Mouse (Mus musculus): Measurements from ENCODE around the gene Satb1. TPM values are rescaled to one million over a fixed set of nuclear protein-coding genes. Genes with fewer than 3 reads are reported as not detected.
A peak's percentile ranks its signal among the peaks of the same experiment; 100 is the strongest.

Satb1 gene
- total RNA-seq (2021) = 10 to 100 TPM; 16.1 to 21.4 TPM
- long read RNA-seq, experiment 1, full-length matches to known transcripts = 1 of 8 reads
- long read RNA-seq, experiment 1, partial matches to known transcripts = 3 of 8 reads
- long read RNA-seq, experiment 1, other reads (novel, unspliced or antisense) = 4 of 8 reads
- long read RNA-seq, experiment 2, full-length matches to known transcripts = 1 of 1 reads
- long read RNA-seq, experiment 2, partial matches to known transcripts = 0 of 1 reads
- long read RNA-seq, experiment 2, other reads (novel, unspliced or antisense) = 0 of 1 reads

DNA sequence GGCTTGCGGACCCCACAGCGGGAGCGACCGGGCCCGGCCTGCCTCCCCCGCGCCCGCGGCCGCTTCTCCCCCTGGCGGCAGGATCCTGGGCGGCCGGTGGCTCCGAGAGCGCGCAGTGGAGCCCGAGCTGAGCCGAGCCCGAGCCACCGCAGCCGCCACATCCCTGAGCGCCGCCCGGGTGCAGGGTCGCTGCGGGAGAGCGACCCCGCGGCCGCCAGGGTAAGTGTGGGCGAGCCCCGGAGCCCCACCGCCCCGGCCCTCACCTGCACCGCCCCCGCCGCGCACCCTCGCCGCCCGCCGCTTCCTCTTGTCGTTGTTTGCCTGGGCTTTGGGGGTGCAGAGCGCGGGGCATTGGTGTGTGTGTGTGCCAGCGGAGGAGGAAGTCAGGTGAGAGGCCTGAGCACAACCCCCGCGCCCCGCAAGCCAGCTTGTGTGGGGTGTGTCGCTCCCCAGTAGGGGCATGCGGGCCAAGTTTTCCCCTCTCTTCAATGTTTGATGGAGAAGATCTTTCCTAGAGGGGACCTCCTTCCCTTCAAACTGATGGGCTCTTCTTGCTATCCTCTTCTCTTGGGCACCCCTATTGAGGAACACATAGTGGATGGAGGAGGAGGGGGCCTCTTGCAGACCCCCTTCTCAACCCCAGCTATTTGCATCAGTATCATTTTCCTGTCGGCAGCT is at the start of gene Satb1:
Satb1 (minus strand) TSS at position 391 of the 678 bp plus-strand sequence.
- DNase-seq = peak; percentile 73 to 81

DNA sequence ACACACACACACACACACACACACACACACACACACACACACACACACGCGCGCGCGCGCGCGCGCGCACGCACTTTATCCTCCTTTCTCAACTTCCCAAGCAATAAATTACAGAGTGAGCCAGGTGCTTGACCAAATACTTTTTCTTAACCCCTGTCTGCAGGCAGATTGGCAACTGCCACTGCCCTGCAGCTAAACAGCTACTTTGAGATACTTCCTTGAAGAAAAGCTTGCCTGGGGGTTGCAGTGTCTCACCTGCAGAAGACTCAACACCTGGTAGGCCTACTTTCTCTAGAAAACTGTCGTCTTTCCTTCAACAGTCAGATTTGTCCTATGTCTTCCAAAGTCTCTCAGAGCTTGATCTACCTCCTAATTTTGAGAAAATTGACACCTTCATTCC is 49.5 kb upstream of the Satb1 start:
- no peak for DNase-seq

GRCm38 (mm10) chr17:51880895-51881622 is 48.0 kb upstream of the Satb1 start:
- DNase-seq = no peak

DNA sequence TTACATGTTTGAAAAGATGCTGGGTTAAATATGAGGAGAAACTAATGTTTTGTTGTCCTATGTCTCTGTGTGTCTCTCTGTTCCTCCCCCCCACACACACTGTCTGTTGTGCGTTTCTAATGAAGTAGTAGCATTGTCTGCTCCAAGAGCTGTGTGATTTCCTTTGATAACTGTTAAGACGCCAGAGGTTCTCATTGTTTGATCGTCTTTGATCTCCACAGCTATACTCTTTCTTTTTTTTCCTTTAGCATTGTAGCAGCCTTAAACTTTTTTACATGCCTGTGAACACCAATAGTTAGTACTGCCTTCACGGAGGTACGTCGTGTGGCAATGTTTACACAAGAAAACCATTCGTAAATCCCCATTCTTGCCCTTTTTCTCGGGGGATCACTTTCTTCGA is 47.1 kb upstream of the Satb1 start:
- DNase-seq = no peak

DNA sequence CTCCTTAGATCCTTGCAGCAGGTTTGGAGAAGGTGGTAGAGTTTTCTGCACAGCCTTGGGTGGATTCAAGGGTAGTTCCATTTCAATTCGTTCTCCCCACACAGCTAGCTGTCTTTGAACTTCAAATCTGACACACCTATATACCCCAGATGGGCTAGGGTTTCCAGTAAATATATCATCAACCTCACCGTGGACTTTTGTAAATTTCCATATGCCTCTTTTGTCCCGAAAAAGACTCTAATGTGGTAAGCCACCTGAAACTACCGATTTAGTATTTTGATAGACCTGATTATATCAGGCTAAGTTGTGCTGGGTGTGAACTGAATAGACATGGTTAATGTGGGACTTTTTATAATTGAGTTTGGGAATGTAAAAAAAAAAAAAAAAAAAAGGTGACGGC is 46.6 kb upstream of the Satb1 start:
- DNase-seq = no peak

DNA sequence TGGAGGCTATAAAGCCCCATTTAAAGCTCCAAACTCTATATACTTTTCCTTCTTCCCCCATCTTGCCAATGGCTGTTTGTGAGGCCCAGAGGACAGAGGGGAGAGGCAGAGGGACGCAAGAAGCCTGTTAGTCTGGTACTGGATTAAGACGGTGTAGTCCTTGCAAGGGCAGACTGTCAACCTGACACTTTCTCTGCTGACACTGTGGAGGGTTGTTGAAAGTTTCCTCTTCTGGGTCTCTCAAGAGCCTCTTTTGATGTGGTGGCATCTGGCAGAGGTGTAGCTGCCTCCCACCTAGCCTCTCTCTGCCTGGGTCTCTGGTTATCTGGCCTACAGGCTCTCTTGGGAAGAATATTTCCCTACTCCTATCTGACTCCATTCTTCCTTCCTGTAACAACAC is 46.1 kb upstream of the Satb1 start:
- DNase-seq = no peak

DNA sequence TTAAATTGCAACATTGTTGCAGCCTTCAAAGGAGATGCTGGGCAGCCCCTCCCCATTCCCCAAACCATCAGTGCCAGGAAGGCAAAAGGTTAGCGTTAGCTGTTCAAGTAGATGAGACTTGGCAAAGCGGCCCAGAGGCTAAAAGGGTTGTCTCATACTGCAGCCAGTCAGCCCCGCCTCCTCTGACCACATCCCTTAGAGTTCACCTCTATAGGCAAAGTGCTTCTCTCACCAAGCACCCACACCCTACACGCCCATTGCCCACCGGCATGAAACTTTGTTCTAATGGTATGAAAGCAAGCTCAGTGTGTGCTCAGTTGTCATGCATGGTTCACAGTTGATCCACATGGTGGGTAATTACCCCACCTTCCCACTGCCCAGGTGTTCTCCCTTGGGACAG is 43.4 kb upstream of the Satb1 start:
- no peak for DNase-seq

GRCm38 (mm10) chr17:51857616-51858015 is 24.5 kb upstream of the Satb1 start:
- no peak for DNase-seq

GRCm38 (mm10) chr17:51856332-51856731 is 23.2 kb upstream of the Satb1 start:
- DNase-seq = no peak

DNA sequence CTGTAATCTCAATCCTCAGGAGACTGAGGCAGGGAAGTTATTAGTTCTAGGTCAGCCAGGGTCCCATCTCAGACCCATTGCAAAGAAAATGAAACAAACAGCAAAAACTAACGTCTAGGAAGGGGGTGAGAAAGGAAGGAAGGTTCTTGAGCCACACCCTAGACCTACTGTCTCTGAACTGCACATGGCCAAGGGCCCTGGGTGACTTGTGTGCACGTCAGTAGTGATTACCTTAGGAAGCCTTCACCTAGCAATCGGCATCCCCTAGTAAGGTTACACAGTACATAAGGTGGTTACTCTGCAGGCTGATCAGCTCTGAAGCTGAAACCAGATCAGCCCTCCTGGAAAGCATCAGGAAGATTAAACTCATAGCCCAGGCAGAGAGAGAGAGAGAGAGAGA is 22.2 kb upstream of the Satb1 start:
- no peak for DNase-seq

DNA sequence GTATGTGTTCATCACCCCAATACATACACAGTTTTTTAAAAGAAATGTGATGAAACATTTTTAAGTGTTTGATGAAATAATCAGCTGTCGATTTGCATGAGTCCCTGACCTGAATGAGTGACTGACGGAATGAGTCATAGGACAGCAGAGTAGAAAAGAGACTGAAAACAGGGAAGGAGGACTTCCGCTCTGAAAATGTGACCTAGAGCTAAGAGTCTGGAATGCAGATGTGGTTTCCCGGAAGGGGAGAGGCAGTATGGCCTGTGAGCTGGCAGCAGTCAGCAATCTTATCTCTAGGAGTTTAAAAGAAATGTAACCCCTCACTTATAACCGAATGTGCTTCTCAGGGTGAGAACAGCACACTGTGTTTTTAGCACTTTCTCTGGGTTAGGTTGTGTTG is 20.9 kb upstream of the Satb1 start:
- no peak for DNase-seq

DNA sequence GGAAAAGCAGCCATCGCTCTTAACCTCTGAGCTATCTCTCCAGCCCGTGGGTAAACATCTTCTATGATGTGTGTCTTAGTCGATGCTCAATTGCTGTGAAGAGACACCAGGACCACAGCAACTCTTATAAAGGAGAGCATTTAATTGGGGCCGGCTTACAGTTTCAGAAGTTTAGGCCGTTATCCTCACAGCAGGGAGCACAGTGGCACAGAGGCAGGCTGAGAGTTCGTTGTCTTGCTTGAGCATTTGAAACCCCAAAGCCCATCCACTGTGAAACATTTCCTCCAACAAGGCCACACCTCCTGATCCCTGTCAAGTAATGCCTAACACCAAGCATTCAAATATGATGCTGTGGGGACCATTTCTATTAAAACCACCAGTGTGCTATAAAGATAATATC is 7.5 kb upstream of the Satb1 start:
- no peak for DNase-seq

- DNase-seq = no peak
Observed at GRCm38 (mm10) chr17:51839484-51839883, 6.4 kb upstream of the Satb1 start.

- no peak for DNase-seq
Observed at GRCm38 (mm10) chr17:51836901-51837300, 3.8 kb upstream of the Satb1 start.

GRCm38 (mm10) chr17:51836243-51836642 is 3.2 kb upstream of the Satb1 start:
- no peak for DNase-seq

DNA sequence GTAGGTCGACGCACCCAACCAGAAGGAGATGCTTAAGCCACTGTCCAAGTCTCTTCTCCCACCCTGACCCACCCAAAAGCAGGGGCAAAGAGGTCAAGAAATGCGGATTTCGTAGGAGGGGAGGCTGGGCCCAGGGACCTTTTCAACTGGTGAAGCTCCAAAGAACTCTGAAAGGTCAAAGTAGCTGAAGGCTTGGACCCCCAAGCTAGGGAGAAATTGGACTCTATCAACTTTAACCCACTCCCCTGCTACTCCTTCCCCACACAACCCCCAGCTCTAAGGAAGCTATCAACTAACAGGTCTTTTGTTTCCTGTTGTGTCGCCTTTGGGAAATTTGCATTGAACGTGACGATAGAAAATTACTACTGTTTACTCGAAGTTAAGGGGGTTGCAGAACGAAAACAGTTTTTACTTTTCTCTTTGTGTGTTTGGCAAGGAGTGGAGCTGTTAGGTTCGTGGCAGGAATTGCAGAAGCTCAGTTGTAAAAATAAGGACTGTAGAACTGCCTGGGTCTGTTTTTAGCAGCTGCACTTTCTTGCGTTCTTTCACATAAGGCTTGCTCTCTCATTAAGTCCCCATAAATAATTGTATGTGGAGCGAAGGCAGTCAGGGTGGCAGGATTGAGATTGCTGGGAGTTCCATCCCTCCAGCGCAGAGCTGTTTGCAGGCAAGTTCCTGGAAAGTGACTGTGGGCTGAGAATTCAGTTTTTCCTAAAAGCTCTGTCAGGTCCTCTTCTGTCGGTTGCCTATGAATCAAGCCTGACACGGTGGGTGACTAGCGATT is 680 bp upstream of the Satb1 start:
- no peak for DNase-seq

DNA sequence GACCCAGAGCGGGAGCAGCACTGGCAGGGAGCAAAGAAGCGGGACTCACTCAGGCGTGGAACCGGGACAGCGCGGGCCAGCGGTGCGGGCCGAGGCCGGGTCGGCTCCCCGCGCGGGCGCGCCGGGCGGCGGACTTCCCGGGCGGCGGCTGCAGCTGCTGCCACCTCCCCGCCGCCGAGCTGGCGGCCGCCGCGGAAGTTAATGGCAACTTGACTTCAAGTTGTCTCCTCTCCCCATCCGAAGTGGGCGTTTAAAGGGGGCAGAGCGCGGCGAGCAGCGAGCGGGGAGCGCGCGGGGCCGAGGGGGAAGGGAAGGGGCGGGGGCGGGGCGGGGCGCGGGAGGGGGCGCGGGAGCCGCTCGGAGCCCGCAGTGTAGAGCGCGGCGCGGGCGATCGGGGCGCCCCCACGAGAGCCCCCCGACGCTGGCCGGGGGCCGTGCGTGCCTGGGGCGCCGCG is 642 bp downstream of the Satb1 start:
- DNase-seq = peak; percentile 41 to 58

GRCm38 (mm10) chr17:51831702-51832420 is 1.2 kb downstream of the Satb1 start:
- DNase-seq = peak; percentile 9 to 13

- peak in 1 of 2 experiments; percentile 4 for DNase-seq
Observed at GRCm38 (mm10) chr17:51831121-51831701, 1.9 kb downstream of the Satb1 start.

DNA sequence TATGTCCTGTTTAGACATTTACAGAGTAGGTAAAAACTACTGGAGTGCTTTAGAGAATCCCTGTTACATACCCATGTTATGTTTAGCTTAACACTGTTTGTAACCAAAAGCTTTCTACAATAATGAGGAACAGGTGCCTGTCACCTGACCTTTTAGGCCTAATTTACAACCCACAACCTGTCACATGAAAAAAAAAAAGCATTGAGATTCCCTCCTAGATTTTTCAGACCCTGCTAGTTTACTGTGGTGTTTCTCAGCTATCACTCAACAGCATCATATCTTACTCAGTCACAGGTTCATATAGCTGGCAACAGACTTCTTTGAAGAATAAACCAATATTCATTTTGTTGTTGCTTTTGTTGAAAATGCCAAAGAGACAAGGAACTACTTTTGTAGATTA is 3.7 kb downstream of the Satb1 start:
- no peak for DNase-seq

GRCm38 (mm10) chr17:51827922-51828410 is 5.1 kb downstream of the Satb1 start:
- DNase-seq = no peak
